Mouse (Mus musculus) heart, postnatal 0 days (tissue): ENCODE data around the gene Grb2.

Experiments used
- CTCF ChIP-seq: IDR thresholded peaks from 2 replicates; pipeline ENCODE4 v1.5.1; 2016; ENCODE audit warnings: antibody characterized with exemption, control low read depth, low read depth
- EP300 ChIP-seq: IDR thresholded peaks from 2 replicates; pipeline ENCODE4 v1.6.1; 2016; ENCODE audit warnings: antibody characterized with exemption, low read depth

- TF ChIP-seq CTCF (no peak), EP300 (no peak)
These were observed 49.9 kb downstream of the Grb2 start for GRCm38 (mm10) chr11:115658521-115658920.
